Mouse (Mus musculus) olfactory bulb, adult 2 months (tissue): ENCODE measurements around the gene Rhbdl1.

Experiments
- CTCF ChIP-seq: fragments of 200-500 bp; IDR thresholded peaks from 2 replicates; pipeline ENCODE4 v1.5.1; 2012; ENCODE audit warnings: low read depth, mild to moderate bottlenecking, low read length, moderate library complexity; ENCODE audit not compliant: insufficient read depth
- POLR2A ChIP-seq: fragments of 200-500 bp; IDR thresholded peaks from 2 replicates; pipeline ENCODE4 v1.6.1; 2012; ENCODE audit warnings: mild to moderate bottlenecking, low read depth, low read length, moderate library complexity; ENCODE audit not compliant: insufficient read depth

DNA sequence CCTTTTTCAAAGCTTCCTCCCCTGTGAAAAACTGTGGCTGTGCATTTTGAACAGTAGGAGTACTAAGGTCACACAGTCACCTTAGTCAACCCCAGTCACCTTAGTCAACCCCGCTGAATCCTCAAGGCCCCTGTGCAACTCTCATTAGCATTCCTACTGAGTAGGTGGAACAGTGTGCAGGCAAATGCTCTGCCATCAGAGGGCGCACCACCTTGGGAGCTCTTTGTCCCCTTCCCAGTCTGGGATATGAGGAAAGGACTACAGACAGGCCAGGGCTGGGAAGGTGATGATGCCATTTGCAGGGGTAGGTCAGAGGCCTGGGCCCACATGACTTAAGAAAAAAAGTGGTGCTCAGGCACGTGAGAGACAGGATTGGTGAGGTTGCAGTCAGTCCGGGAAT is 42.2 kb upstream of the Rhbdl1 start:
- TF ChIP-seq CTCF (no peak), POLR2A (no peak)
